Mouse (Mus musculus): ENCODE results near the gene Fbp1. TPM values are rescaled to one million over a fixed set of nuclear protein-coding genes. Genes with fewer than 3 reads are reported as not detected.
"Not testable (repeated sequence)": the region's sequence is repeated elsewhere in the genome, so short reads cannot be mapped to it uniquely, and the experiment has no call there.

Fbp1 gene
- total and polyA plus RNA-seq, 3 experiments, result not detected

- Histone ChIP-seq H3K27me3 (ENCODE audit: insufficient read depth, low read length) (no peaks in the 10 kb centered on the region), H3K9me3 (replicated peaks) (peaks cover 7% of the 10 kb centered on the region), H3K36me3 (replicated peaks) (no peaks in the 10 kb centered on the region), H3K4me1 (ENCODE audit: insufficient read depth, low read depth, low read length) (no peaks in the 10 kb centered on the region), H3K4me3 (ENCODE audit: low read depth, low read length) (no peak overlapping the region)
- DNase-seq (ENCODE audit: low spot score), result no peak
- ATAC-seq (ENCODE audit: extremely low read depth, insufficient number of reproducible peaks, low FRiP score, poor library complexity, severe bottlenecking), result no peak
- no peak for TF ChIP-seq CTCF (IDR thresholded peaks at IDR 0.05; ENCODE audit: low read depth, low read length)
- TF ChIP-seq POLR2AphosphoS5 (IDR thresholded peaks at IDR 0.05; ENCODE audit: insufficient replicate concordance, low read depth, low read length), result no peak
- no peak for TF ChIP-seq GATA2 (IDR thresholded peaks at IDR 0.05; ENCODE audit: borderline replicate concordance, low read depth, low read length)
- no peak for TF ChIP-seq GATA1 (IDR thresholded peaks at IDR 0.05; ENCODE audit: borderline replicate concordance, low read length)
- TF ChIP-seq TAL1 (conservative IDR thresholded peaks at IDR 0.05; ENCODE audit: low read depth, low read length), result no peak
Measured at GRCm38 (mm10) chr13:62832239-62832638, 55.8 kb downstream of the Fbp1 start.

DNA sequence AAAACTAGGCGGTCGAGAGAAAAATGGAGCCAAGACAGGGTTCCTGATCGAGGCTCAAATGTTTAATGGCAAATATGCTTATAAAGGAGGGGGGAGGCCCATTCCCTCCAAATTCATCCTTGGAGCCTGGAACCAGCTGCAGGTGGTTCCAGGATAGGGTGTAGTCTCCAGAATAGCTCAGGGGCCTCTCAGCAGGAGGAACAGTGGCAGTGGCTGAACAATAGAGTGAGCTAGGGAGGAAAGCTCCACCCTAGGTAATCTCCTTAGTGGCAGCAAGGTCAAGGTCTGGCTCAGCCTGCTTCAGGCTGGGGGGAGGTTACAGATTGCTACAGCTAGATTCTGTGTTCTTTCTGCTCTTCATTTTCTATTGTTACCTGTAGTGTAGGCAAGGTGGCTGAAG is 72.4 kb downstream of the Fbp1 start:
- not testable (repeated sequence) for DNase-seq (ENCODE audit: low spot score); H3K4me3 ChIP-seq (ENCODE audit: low read depth, low read length); H3K4me1 ChIP-seq (ENCODE audit: insufficient read depth, low read depth, low read length); H3K27me3 ChIP-seq (ENCODE audit: insufficient read depth, low read length); H3K36me3 ChIP-seq (replicated peaks); ATAC-seq (ENCODE audit: extremely low read depth, insufficient number of reproducible peaks, low FRiP score, poor library complexity, severe bottlenecking)
- H3K9me3 ChIP-seq (replicated peaks), result peaks cover 12% of the 10 kb centered on the region

Other genes starting within 250 kb of the Fbp1 start
- not detected in 2 replicates for gene Platr25, start 127.6 kb downstream of the Fbp1 start, total RNA-seq (2014; fragmentation: Nextera tagmentation)
- gene Platr25, start 127.6 kb downstream of the Fbp1 start, total RNA-seq (2017), result 0.29 and 0.49 TPM in 2 replicates
- not detected in 2 replicates for gene Platr25, start 127.6 kb downstream of the Fbp1 start, polyA plus RNA-seq (2012)
- not detected in 2 replicates for gene Gm5141, start 102.5 kb downstream of the Fbp1 start, total RNA-seq (2014; fragmentation: Nextera tagmentation)
- 0.06 and 0.11 TPM in 2 replicates for gene Gm5141, start 102.5 kb downstream of the Fbp1 start, total RNA-seq (2017)
- not detected in 2 replicates for gene Gm5141, start 102.5 kb downstream of the Fbp1 start, polyA plus RNA-seq (2012)
- gene Fbp2, start 29.9 kb downstream of the Fbp1 start, total RNA-seq (2014; fragmentation: Nextera tagmentation), result not detected in 2 replicates
- not detected in 2 replicates for gene Fbp2, start 29.9 kb downstream of the Fbp1 start, total RNA-seq (2017)
- gene Fbp2, start 29.9 kb downstream of the Fbp1 start, polyA plus RNA-seq (2012), result not detected in 2 replicates
- 10.1 and 14.7 TPM in 2 replicates for gene 2010111I01Rik, start 76.6 kb upstream of the Fbp1 start, total RNA-seq (2014; fragmentation: Nextera tagmentation)
- 57.2 and 59.1 TPM in 2 replicates for gene 2010111I01Rik, start 76.6 kb upstream of the Fbp1 start, total RNA-seq (2017)
- gene 2010111I01Rik, start 76.6 kb upstream of the Fbp1 start, polyA plus RNA-seq (2012), result 22.2 and 32.2 TPM in 2 replicates